Mouse (Mus musculus): ENCODE results near the gene Narfl.
"Not testable (repeated sequence)": the region's sequence is repeated elsewhere in the genome, so short reads cannot be mapped to it uniquely, and the experiment has no call there.

The Narfl gene

GRCm38 (mm10) chr17:25802825-25803517, 29.4 kb downstream of the Narfl start:
- DNase-seq (ENCODE audit: low spot score in 2 of 2), result no peak

GRCm38 (mm10) chr17:25806507-25806906, 32.9 kb downstream of the Narfl start:
- DNase-seq (ENCODE audit: low spot score in 2 of 2), result no peak

GRCm38 (mm10) chr17:25807452-25807851, 33.9 kb downstream of the Narfl start:
- not testable (repeated sequence) for DNase-seq (ENCODE audit: low spot score in 2 of 2)

- DNase-seq (ENCODE audit: low spot score in 2 of 2), result no peak
Measured at GRCm38 (mm10) chr17:25808028-25808427, 34.5 kb downstream of the Narfl start.

- DNase-seq (ENCODE audit: low spot score in 2 of 2), result no peak
Measured at GRCm38 (mm10) chr17:25808789-25809605, 35.4 kb downstream of the Narfl start, which contains the start of gene Fbxl16. Gene Fbxl16 (plus strand): TSS chr17:25809085.

- DNase-seq (ENCODE audit: low spot score in 2 of 2), result no peak
Measured at GRCm38 (mm10) chr17:25809606-25810340, 36.2 kb downstream of the Narfl start.

GRCm38 (mm10) chr17:25810890-25811289, 37.3 kb downstream of the Narfl start:
- DNase-seq (ENCODE audit: low spot score in 2 of 2), result no peak

- peak; percentile 61 to 62 for DNase-seq (ENCODE audit: low spot score in 2 of 2)
Measured at GRCm38 (mm10) chr17:25813471-25813870, 39.9 kb downstream of the Narfl start.

- DNase-seq (ENCODE audit: low spot score in 2 of 2), result no peak
Measured at GRCm38 (mm10) chr17:25817662-25818061, 44.1 kb downstream of the Narfl start.

- no peak for DNase-seq (ENCODE audit: low spot score in 2 of 2)
Measured at GRCm38 (mm10) chr17:25818851-25819780, 45.5 kb downstream of the Narfl start.

GRCm38 (mm10) chr17:25823452-25823851, 49.9 kb downstream of the Narfl start, which contains the start of gene Wdr24:
Gene Wdr24 (plus strand): TSS chr17:25823627.
- DNase-seq (ENCODE audit: low spot score in 2 of 2), result peak; percentile 75 to 84

GRCm38 (mm10) chr17:25824362-25825142, 51.0 kb downstream of the Narfl start:
- no peak for DNase-seq (ENCODE audit: low spot score in 2 of 2)

- no peak for DNase-seq (ENCODE audit: low spot score in 2 of 2)
Measured at GRCm38 (mm10) chr17:25825311-25825710, 51.7 kb downstream of the Narfl start.

- no peak for DNase-seq (ENCODE audit: low spot score in 2 of 2)
Measured at GRCm38 (mm10) chr17:25825984-25826570, 52.5 kb downstream of the Narfl start.

GRCm38 (mm10) chr17:25827011-25827410, 53.4 kb downstream of the Narfl start:
- DNase-seq (ENCODE audit: low spot score in 2 of 2), result no peak

GRCm38 (mm10) chr17:25827546-25828222, 54.1 kb downstream of the Narfl start:
- DNase-seq (ENCODE audit: low spot score in 2 of 2), result no peak

- DNase-seq (ENCODE audit: low spot score in 2 of 2), result no peak
Measured at GRCm38 (mm10) chr17:25828223-25828594, 54.6 kb downstream of the Narfl start.

GRCm38 (mm10) chr17:25828712-25829557, 55.4 kb downstream of the Narfl start, which contains the start of gene Jmjd8:
Gene Jmjd8 (plus strand): TSS chr17:25828867.
- DNase-seq (ENCODE audit: low spot score in 2 of 2), result peak; percentile 69 to 74

Measured in spleen, postnatal 36 days (tissue).